Mouse (Mus musculus) heart, postnatal 4 days (tissue): ENCODE data around the gene Zfp599. TPM values are rescaled to one million over a fixed set of nuclear protein-coding genes. Genes with fewer than 3 reads are reported as not detected.
"Not testable (repeated sequence)": the region's sequence is repeated elsewhere in the genome, so short reads cannot be mapped to it uniquely, and the experiment has no call there.

ENCODE experiments used
- DNase-seq: peaks from one replicate; pipeline ENCODE4 v3.0.0; 2021
- total RNA-seq, 2 experiments: library from RNA; stranded (reverse); gene quantifications; 2 replicates each; pipeline ENCODE4 v1.2.3; 2021

Zfp599 gene
- total RNA-seq: 1 to 10 TPM; 2.0 to 2.5 TPM

DNA sequence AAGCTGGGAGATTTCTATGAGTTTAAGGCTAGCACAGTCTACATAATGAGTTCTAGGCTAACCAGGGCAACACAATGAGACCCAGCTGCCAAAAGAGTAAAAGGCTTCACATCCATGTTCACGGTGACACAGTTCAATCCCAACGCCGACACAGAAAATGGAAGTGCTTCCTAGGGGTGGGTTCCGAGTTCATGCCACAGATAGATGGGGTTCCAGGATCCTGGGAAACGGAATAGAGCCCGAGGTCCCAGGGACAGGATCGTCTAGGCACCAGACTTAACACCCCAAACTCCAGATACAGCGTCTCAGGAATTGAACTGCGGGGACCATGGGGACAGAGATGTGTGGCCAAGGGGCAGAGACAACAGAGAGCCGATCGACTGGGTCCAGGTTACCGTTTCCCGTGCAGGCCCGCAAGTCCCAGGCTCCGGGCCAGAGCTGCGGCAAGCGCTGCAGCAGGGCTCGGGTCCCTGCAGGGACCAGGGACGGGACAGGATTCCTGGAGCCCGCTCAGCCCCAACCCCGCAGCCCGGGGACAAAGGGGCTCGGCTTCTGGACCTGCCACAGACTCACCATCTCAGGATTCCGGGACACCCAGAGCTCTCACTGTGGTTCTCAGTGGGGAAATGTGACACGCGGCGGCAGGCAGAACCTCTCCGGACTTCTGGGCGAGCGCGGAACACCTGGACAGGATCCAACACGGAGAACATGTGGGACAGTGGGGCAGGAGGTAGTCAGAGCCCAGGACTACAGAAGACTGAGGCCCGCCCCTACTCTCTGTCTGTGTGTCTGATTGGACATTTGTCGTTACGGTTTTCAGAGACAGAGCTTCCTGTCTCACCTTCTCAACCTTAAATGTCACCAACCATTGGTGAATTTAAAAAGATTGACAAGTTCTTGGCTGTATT is at the start of gene Zfp599:
TSS of gene Zfp599 (minus strand) at position 712 of the 908 bp plus-strand sequence.
- DNase-seq: peak; percentile 74

DNA sequence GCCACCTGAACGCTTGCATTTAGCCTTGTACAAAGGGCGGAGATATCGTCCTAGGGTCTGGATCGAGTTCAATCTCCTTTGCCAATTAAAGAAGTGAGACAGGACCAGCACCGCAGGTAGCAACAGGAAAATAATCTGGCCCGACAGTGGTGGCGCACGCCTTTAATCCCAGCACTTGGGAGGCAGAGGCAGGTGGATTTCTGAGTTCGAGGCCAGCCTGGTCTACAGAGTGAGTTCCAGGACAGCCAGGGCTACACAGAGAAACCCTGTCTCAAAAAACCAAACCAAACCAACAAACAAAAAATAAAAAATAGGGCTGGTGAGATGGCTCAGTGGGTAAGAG is 48.2 kb upstream of the Zfp599 start:
- not testable (repeated sequence) for DNase-seq

DNA sequence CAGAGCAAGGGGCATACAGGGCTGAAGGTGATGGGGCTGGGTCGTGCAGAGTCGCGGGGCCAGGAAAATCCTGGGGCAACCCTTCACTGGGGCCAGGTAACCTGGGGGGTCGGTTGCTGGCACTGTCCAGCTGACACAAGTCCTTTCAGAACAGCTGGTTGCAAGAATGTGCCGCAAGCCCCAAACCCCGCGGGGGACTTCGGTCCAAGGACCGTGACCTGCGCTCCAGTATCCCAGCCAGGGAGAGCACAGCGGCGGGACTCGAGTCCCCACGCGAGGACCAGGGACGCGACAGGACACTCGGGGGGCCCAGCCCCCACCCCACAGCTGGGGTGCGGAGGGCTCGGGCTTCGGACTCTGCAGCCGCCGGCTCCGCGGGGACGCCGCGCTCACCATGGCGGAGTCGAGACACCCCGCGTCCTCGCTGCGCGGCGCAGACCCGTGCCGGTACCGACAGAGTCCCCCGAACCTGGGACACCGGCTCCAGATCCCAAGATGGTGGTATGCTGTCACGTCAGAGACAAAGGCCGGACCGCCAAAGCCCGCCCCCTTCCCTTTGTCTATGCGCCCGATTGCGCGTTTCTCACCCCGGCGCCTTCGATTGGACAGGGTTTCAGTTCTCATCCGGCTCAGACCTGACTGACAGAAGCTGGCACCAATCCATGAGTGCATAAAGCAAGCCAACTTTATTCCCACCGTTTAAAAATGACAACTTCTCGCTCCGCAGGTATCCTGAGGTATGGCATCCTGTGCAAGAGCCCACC is 47.6 kb upstream of the Zfp599 start, which contains the start of gene Zfp810:
TSS of gene Zfp810 (minus strand) at position 493 of the 764 bp plus-strand sequence.
- DNase-seq: peak; percentile 95

DNA sequence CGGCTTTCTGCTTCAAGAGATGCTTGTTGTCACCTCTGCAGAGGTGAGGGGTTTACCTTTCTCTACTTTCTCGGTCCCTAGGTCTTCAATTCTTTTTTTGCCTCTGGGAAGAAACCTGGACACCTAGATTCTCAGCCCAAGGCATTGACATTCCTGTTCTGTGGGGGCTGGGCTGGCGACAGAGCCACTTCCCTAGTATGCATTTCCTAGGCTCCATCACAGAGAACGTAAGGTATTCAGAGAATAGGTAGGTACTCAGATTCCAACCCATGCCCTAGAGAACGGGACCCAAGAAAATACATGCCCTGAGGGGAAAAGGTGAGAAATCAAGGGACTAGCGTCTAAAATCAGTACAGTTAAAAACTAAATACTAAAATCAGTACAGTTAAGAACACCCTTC is 47.0 kb upstream of the Zfp599 start:
- DNase-seq: no peak

DNA sequence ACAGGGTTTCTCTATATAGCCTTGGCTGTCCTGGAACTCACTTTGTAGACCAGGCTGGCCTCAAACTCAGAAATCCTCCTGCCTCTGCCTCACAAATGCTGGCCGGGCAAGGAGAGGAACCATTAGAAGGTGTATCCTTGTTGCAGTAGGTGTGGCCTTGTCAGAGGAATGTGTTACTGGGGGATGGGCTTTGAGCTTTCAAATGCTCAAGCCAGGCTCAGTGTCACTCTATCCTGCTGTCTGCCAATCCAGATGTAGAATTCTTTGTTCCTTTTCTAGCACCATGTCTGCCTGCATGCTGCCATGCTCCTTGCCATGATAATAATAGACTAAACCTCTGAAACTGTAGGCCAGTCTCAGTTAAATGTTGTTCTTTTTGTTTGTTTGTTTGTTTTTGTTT is 42.5 kb upstream of the Zfp599 start:
- no peak for DNase-seq

DNA sequence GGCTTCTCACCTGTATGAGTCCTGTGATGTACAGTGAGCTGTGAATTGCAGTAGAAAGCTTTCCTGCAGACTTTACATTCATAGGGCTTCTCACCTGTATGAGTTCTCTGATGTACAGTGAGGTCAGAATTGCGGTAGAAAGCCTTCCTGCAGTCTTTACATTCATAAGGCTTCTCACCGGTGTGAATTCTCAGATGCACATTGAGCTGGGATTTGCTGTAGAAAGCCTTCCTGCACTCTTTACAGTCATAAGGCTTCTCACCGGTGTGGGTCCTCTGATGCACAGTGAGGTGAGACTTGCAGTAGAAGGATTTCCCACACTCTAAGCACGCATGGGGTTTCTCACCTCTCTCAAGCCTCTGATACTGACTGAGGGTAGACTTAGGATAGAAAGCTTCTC is 19.0 kb upstream of the Zfp599 start:
- no peak for DNase-seq

DNA sequence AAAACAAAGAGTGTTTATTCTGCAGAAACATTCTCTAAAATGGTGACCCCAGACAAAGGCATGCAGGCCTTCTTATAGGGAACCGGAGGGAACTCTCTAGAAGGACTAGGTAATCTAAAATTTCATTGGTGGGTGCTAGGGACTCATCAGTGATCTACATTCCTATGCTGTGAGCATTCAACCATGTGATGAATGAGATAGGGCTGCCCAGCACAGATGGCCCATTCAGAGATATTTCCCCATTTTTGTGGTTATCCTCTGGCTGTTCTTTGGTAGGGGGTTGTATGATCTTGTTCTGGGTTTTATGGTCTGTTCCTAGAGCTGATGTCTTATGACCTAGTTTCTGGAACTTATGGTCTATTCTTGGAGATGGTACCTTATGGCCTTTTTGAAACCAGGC is 9.2 kb upstream of the Zfp599 start:
- DNase-seq: no peak

DNA sequence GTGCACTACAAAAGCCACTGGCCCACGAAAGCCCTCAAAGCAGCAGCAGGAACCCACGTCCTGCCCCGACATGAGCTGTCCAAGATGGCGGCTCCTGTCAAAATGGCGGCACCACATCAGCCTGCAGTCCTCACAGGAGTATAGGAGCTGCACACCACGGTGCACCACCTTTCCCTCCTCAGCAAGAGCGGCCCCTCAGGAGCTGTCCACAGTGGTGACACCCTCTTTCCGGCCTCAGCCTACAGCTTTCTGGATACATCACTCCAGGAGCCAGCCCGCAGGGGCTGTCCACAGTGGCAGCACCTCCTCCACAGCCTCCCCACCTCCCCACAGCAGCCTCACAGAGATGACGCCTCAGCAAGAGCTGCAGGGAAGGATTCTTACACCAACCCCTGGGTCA is 2.9 kb upstream of the Zfp599 start:
- DNase-seq: no peak

DNA sequence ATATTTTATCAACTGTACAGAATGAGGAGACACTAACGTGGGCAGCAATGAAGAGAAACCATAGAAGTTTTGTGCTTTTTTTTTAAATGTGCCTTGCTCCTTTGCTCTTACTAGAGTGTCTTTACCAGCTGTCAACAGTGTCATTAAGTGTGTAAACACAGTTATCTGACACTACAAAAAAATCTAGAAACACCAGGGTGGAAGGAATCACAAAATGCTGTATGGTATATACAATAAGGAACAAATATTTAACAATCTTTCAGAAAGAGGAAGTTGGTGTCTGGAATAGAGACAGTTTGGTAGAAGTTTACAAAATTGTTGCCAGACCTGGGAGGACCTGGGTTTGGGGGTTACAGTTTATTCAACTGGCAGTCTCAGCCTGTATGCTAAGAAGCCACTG is 1.9 kb upstream of the Zfp599 start:
- DNase-seq: no peak

DNA sequence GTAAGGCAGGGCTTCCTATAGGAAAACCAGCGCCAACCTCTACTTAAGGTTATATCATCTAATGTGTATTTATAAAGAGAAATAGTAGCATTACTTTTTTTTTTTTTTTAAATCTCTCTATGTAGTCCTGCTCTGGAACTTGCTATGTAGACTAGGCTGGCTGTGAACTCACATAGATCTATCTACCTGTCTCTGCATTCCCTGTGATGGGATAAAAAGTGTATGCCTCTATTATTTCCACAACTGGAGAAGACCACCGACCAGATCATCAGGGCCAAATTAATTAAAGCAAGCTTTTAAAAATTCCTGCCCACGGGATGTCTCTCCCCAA is 362 bp upstream of the Zfp599 start:
- DNase-seq: no peak

DNA sequence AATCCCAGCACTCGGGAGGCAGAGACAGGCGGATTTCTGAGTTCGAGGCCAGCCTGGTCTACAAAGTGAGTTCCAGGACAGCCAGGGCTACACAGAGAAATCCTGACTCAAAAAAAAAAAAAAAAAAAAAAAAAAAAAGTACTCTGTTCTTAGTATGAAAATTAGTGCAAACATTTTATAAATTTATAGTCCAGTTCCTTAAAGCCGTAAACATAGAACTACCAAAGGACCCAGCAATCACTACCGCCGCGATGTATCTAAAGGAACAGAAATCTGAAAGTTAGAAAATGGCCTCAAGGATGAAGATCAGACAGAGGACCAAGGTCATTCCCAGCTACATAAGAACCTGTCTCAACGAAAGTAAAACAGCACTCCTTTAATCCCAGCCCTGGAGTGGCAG is 911 bp downstream of the Zfp599 start:
- no peak for DNase-seq

DNA sequence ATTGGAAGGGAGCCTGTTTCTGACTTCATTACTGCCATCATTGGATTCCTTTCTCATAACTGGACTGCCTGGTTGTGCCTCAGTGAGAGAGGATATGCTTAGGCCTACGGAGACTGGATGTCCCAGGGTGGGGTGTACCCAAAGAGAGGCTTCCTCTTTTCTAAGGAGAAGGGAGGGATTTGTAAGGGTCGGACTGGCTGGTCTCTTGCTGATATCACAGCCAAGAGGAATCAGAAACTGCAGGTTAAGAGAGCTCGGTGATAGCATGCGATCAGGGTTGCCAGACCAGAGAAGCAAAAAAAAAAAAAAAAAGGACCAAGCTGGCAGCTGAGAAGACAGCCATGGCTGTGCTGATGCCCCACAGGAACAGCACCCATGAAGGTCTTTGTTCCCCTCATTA is 3.1 kb downstream of the Zfp599 start:
- no peak for DNase-seq

DNA sequence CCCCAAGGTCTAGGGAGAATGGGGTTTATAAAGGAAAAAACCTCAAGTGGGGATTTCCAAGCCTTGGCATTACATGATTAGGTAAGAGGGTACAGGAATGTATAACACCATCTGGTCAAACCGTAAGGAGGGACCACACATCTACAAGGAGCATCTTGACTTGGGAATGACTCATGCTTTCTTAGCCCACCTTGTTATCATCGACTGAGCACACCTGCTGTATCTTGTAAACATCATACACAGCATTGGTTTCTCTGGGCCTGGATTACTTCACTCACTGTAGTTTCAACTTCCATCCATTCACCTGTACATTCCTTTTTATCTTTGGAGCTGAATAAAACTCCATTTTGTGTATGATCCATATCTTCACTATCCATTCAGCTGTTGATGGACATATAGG is 15.5 kb downstream of the Zfp599 start:
- DNase-seq: no peak

DNA sequence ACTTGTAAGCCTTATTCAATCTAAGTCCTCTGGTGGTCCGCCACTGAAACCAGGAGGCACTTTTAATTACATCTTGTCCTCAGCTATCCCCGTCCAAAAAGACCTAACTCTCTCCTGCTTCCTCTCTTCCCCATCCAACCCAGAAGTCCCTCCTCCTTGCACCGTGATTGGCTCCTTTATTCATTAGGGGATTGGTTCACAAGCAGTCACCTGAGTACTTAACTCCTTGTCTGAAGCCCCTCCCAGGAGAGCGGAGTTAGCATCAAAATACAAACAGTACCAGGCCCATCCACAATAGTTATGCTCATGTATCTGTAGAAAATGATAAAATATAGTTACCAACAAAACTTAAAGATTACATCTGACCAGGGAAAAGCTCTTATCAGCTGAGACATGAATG is 19.7 kb downstream of the Zfp599 start:
- no peak for DNase-seq

DNA sequence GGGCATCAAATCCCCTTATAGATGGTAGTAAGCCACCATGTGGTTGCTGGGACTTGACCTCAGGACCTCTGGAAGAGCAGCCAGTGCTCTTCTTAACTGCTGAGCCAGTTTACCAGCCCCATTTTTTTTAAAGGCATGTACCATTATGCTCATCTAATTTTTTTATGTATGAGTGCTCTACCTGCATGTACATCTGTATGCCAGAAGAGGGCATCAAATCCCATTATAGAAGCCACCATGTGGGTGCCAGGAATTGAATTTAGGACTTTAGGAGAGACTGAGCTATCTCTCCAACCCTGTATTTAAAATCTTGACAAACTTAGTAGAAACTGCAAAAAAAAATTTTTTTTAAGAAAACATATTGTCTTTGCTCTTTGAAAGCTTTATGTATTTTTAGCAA is 29.1 kb downstream of the Zfp599 start:
- DNase-seq: no peak

DNA sequence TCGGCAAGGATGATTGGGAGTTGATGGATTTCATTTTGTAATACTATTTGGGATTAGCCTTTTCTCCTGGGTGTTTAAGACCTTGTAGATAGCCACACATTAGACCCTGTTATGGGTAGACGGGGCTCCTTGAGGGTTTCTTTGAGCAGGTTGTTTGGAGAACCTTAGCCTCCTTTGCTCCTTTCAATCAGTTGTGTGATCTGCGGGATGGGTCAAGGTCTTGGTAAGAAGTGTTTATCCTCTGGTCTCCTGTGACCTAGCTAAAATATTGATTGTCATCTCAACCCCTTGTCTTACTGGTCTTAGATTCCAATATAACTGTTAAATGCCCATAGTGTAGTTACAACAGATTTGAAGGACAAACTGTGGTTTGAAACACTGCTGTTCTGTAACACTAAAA is 29.6 kb downstream of the Zfp599 start:
- no peak for DNase-seq

DNA sequence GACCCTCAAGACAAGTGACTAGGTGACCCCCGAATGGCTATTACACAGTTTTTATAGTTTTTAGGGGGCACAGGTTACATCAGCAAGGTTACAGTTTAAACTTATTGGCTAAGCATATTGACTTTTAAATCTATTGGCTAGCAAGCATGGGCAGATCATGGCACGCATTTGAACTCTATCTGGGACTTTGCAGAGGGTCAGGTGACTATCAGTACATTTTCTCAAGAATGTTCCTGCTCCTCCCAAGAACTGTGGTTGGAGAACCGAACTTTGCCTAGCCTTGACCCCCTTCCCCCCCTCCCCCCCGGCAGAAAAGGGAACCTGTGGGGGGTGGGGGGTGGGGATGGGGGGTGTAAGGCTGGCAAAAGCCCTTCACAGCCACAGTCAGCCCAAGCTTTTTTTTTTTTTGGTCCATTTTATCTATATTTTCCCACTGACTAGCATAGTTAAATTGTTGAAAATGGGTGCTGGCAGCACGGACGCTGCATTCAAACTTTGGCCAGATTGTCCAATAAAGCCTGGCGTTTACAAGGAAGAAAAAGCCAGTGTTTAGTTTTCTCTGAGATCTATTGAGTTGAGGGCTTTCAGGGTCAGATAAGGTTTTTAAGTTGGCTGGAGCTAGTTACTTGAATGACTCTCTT is 30.2 kb downstream of the Zfp599 start:
- DNase-seq: no peak

DNA sequence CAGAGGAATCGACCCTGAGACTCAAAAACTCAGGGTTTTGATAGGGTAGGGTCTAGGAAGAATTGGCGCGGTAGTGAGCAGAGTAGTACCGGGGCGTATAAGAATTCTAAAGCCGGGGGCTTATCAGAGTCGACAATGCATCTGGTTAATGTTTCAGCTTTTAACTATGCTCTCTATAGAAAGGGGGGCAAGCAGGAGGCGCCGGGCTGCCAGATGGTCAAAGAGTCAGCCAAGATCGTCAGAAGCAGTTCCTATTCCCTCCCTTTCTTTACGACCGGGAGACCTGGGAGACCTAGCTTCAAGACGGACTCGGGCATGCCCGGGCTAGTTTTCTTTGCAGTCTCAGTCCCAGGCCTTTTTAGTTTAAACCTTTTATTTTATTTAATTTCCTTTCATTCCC is 32.8 kb downstream of the Zfp599 start:
- peak; percentile 75 for DNase-seq

DNA sequence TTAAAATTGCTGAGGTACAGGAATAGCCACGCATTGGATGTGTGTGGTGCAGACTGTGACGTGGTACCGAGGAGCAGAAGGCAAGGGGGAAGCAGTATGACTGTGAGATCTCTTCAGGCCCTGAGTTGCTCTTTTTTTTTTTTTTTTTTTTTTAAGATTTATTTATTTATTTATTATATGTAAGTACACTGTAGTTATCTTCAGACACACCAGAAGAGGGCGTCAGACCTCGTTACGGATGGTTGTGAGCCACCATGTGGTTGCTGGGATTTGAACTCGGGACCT is 33.4 kb downstream of the Zfp599 start:
- not testable (repeated sequence) for DNase-seq

DNA sequence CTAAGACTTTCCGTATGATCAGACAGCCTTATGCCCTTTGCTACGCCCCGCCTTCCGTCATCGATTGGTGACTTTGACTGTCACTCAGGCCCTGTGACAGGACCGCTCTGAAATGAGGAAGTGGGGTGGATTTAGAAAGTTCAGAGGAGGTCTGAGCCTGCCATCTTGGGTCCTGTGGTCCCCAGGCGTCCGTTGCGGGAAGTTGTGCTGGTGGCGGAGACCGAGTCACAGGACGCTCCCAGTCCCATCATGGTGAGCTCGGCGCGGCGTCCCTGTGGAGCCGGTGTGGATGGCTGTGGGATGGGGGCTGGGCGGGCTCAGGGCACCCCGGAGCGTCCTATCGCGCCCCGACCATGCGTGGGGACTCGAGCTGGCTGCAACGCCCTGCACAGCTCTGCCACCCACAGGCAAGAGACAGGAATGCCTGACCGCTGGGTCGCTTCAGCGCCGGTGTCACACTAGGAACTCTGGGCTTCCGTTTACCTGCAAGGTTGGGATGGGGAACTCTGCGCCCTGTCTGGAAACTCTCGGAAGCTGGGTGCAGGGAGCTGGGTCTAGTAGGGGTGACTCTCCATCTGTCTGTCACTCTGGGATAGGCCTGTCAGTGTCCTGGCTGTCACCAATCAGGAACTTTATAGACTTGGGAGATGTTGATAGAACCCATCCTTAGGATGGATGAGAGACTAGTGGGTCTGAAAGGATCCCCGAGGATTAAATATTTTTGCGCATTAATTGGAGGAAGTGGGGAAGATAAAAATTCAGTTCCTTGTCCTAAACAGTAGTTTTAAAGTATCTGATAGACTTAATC is 33.9 kb downstream of the Zfp599 start, which contains the start of gene Zfp809:
TSS of gene Zfp809 (plus strand) at position 134 of the 808 bp plus-strand sequence.
- peak; percentile 100 for DNase-seq

DNA sequence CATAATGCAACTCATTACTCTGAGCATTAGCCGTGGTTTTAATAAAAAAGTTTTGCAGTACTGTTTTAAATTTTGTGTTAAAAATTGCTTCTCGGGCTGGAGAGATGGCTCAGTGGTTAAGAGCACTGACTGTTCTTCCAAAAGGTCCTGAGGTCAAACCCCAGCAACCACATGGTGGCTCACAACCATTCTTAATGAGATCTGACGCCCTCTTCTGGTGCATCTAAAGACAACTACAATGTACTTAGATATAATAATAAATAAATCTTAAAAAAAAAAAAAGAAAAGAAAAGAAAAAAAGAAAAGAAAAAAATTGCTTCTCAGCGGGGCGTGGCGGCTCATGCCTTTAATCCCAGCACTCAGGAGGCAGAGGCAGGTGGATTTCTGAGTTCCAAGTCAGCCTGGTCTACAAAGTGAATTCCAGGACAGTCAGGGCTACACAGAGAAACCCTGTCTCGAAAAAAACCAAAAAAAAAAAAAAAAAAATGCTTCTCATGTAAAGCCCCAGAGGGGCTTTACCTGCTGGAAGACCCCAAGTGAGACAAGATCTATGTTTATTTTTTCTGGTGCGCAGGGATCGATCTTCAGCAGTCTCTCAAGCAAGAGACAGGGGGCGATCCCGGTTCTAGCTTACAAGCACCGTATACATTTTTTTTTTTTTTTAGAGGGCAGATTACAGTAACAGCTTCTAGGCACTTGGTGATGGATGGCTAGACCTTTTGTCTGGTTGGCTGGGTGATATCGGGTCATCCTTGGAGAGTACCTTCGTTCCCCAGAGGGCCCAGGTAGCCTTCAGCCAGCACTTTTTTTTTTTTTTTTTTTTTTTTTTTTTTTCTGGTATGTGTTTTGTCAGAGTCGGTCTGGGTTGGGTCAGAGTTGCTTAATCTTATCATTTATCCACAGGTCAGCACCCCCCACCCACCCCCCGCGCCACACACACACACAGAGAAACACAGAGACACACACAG is 34.9 kb downstream of the Zfp599 start:
- peak; percentile 20 for DNase-seq
